Mouse (Mus musculus): Measurements from ENCODE around the gene Ralbp1. TPM values are rescaled to one million over a fixed set of nuclear protein-coding genes. Genes with fewer than 3 reads are reported as not detected.

Gene Ralbp1
- polyA plus RNA-seq, 1 experiment from 2014 or later: 57.8 TPM

DNA sequence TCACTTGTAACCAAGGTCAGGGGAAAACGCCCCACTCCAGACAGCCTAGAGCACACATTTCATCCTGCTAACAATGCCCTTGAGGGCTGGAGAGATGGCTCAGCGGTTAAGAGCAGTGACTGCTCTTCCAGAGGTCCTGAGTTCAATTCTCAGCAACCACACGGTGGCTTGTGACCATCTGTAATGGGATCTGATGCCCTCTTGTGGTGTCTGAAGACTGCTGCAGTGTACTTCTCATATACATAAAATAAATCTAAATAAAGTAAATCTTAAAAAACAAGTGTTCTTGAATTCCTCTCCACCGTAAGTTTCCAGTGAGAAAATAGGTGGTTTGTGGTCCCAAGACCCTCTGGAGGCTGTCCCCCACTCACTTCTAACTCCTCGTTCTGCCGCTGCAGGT lies 33.8 kb downstream of the Ralbp1 start:
- Histone ChIP-seq H3K27me3 (no peaks in the 10 kb centered on the region), H3K36me3 (peaks cover 89% of the 10 kb centered on the region), H3K4me2 (no peak overlapping the region), H3K27ac (no peak overlapping the region), H3K4me3 (replicated peaks) (no peak overlapping the region), H3K9ac (replicated peaks) (no peak overlapping the region), H3K9me3 (0 out of 2 replicates have a peak, but pooled peaks cover 4% of the 10 kb centered on the region), H3K4me1 (replicated peaks) (no peaks in the 10 kb centered on the region)
- WGBS: 86% methylated on average over 6 of the region's 6 CpGs
- no peak for ATAC-seq (ENCODE audit: insufficient number of reproducible peaks, insufficient read depth, low FRiP score, low TSS enrichment, low read depth)

DNA sequence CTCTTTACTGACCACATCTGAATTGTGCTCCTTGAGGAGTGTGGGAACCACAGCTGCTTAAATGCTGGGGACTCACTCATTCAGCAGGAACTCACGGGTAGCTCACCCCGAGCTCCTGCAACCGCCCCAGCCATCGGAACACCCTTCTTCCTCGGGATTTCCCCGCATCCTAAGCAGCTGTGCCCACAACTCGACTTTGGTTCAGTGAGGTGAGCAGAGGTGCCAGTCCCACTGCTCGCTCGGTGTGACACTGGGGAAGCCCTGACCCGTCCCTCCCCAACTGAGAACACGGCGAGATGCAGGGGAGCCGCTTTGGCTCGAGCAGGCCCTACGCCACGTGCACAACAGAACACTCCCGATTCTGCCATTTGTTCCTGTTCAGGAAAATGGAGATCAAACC lies 35.1 kb downstream of the Ralbp1 start:
- no peak overlapping the region for H3K4me2 ChIP-seq
- H3K4me3 ChIP-seq (replicated peaks): no peak overlapping the region
- peaks cover 81% of the 10 kb centered on the region for H3K36me3 ChIP-seq
- H3K27me3 ChIP-seq: no peaks in the 10 kb centered on the region
- no peak overlapping the region for H3K27ac ChIP-seq
- H3K9ac ChIP-seq (replicated peaks): no peak overlapping the region
- no peak for ATAC-seq (ENCODE audit: insufficient number of reproducible peaks, insufficient read depth, low FRiP score, low TSS enrichment, low read depth)
- no peaks in the 10 kb centered on the region for H3K4me1 ChIP-seq (replicated peaks)
- 0 out of 2 replicates have a peak, but pooled peaks cover under 1% of the 10 kb centered on the region for H3K9me3 ChIP-seq
- WGBS: 96% methylated on average over 17 of the region's 17 CpGs

DNA sequence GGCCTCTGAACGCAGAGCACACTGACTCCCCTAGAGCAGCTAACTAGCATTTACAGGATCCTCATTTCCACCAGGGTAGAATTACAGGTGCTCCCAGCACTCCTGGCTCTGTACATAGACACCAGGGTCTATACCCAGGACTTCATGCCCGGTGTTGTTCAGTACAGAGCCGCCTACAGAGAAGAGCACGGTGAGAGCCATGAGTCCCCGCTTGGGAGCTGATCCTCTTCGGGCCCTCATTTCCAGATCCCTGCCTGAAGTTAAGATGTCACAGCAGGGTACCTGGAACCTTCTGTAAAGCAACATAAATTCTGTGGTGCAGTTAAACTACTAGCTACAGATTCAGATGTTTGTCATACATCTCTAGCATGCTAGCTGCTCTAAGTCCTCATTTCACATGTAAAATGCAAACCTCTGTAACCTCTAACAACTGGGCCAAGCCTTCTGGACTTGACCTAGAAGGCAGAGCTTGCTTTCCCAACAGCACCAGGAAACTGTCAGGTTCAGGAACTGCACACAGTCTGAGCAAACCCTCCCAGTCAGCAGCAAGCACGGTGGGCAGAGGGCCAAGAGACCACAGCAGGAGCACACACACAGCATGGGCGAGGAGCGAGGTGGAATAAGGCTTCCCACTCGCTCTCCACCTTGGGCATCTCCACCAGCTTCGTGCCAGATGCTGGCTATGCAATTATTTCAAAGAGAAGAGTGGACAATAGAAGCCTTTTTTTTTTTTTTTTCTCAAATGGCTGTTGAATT lies 37.7 kb downstream of the Ralbp1 start:
- no peaks in the 10 kb centered on the region for H3K4me1 ChIP-seq (replicated peaks)
- H3K27me3 ChIP-seq: no peaks in the 10 kb centered on the region
- H3K9me3 ChIP-seq: no peaks in the 10 kb centered on the region
- H3K27ac ChIP-seq: no peak overlapping the region
- 87% methylated on average over 11 of the region's 11 CpGs for WGBS
- H3K9ac ChIP-seq (replicated peaks): no peak overlapping the region
- ATAC-seq (ENCODE audit: insufficient number of reproducible peaks, insufficient read depth, low FRiP score, low TSS enrichment, low read depth): no peak
- no peak overlapping the region for H3K4me3 ChIP-seq (replicated peaks)
- H3K4me2 ChIP-seq: no peak overlapping the region
- H3K36me3 ChIP-seq: peaks cover 83% of the 10 kb centered on the region

DNA sequence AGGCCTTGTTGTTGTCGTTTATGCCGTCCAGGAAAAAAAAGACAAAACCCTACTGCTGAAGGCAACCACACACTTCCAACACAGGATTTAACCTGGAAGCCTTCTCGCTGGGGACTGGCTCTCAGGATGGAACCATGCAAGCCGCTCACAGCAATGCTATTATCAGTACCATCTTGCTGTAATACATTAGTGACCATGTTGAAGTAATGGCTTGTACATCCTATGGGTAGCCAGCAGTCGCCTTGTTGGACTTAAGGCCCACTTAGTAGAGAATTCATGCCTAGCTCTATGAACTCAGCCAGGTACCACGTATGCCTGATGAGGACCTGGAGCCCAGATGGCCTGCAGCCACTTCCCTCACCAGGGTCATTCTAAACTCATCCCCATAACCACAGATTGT lies 40.2 kb downstream of the Ralbp1 start:
- ATAC-seq (ENCODE audit: insufficient number of reproducible peaks, insufficient read depth, low FRiP score, low TSS enrichment, low read depth): no peak
- no peaks in the 10 kb centered on the region for H3K4me1 ChIP-seq (replicated peaks)
- H3K4me2 ChIP-seq: no peak overlapping the region
- peaks cover 84% of the 10 kb centered on the region for H3K36me3 ChIP-seq
- no peaks in the 10 kb centered on the region for H3K27me3 ChIP-seq
- H3K9ac ChIP-seq (replicated peaks): no peak overlapping the region
- WGBS: 90% methylated on average over 6 of the region's 6 CpGs
- no peaks in the 10 kb centered on the region for H3K9me3 ChIP-seq
- no peak overlapping the region for H3K4me3 ChIP-seq (replicated peaks)
- no peak overlapping the region for H3K27ac ChIP-seq

DNA sequence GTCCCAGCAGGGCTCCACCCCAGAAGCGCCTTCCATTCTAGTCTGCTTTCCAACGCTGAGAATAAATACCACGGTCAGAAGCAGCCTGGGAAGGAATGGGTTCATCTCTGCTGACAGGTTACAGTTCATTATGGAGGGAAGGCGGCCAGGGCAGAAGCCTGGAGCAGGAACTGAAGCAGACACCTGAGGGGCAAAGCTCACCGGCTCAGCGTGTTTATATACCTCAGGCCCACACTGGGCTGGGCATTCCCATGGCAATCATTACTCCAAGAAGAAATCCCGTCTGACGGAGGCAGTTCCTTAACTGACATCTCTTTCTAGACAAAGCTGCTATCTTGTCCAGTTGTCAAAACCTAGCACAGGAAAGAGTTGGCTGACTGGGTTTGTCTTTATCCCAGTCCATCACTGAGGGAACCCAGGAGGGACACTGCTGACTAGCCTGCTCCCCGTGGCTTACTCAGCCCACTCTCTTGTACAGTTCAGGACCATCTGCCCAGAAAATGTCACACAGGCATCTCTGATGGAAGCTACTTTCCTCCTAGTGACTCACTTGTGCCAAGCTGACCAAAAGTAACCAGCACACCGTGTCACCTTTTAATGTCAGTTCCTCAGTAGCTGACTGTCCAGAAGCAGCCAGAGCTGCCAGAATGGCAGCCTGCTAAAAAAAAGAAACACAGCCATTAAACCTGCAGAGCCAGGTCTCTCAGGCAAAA lies 42.8 kb downstream of the Ralbp1 start:
- no peak overlapping the region for H3K4me2 ChIP-seq
- no peak overlapping the region; the same call in 1 of the 2 replicates for H3K27ac ChIP-seq
- no peaks in the 10 kb centered on the region for H3K27me3 ChIP-seq
- no peak for ATAC-seq (ENCODE audit: insufficient number of reproducible peaks, insufficient read depth, low FRiP score, low TSS enrichment, low read depth)
- no peak overlapping the region for H3K4me3 ChIP-seq (replicated peaks)
- H3K9me3 ChIP-seq: no peaks in the 10 kb centered on the region
- H3K4me1 ChIP-seq (replicated peaks): no peaks in the 10 kb centered on the region
- peaks cover 87% of the 10 kb centered on the region for H3K36me3 ChIP-seq
- WGBS: 90% methylated on average over 10 of the region's 10 CpGs
- no peak overlapping the region for H3K9ac ChIP-seq (replicated peaks)

DNA sequence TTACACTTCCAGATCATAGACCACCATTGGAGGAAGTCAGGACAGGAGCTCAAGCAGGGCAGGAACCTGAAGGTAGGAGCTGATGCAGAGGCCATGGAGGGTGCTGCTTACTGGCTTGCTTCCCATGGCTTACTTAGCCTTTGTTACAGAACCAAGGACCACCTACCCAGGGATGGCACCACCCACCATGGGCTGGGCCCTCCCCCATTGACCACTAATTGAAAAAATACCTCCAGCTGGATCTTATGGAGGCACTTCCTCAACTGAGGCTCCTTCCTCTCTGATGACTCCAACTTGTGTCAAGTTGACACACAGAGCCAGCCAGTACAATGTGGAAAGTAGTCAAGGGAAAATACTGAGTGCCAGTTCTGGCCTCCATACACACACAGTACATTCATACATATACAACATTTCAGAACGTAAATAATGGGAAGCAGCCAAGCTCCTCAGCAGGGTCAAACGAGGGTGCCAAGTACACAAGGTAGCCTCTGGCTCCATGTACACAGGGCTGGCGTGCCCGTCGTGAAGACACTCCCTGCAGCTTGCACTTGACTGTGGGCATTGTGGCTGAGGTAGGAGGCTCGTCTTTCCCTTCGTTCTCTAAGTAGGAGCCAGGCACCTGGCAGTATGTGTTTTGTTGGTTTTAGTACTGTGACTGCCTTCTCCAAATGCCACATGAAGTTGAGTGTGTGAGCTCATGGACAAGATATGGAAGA lies 45.9 kb downstream of the Ralbp1 start:
- Histone ChIP-seq H3K9me3 (no peaks in the 10 kb centered on the region), H3K27ac (no peak overlapping the region), H3K36me3 (peaks cover 97% of the 10 kb centered on the region), H3K4me2 (no peak overlapping the region), H3K4me1 (replicated peaks) (no peaks in the 10 kb centered on the region), H3K4me3 (replicated peaks) (no peak overlapping the region), H3K9ac (replicated peaks) (no peak overlapping the region), H3K27me3 (no peaks in the 10 kb centered on the region)
- 88% methylated on average over 7 of the region's 7 CpGs for WGBS
- no peak for ATAC-seq (ENCODE audit: insufficient number of reproducible peaks, insufficient read depth, low FRiP score, low TSS enrichment, low read depth)

DNA sequence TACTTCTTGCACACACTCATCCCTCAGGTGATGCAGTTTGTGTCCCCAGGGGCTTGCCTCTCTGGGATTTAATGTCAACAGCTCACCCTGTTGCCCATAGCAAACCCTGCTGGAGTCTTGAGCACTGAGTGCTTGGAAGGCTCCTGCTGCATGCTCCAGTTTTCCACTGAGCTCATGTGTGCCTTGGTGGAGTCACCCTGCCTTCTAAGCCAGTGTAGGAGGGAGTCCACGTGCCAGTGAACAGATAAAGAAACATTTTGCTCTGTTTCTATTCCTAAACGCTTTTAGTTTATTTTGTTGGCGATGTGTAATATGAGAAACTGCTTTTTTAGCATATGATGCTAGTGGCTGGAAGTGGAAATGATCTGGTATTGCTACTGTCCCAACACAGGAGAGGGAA lies 48.9 kb downstream of the Ralbp1 start:
- no peak overlapping the region for H3K27ac ChIP-seq
- no peaks in the 10 kb centered on the region for H3K9me3 ChIP-seq
- no peak overlapping the region for H3K9ac ChIP-seq (replicated peaks)
- peaks cover 94% of the 10 kb centered on the region for H3K36me3 ChIP-seq
- ATAC-seq (ENCODE audit: insufficient number of reproducible peaks, insufficient read depth, low FRiP score, low TSS enrichment, low read depth): no peak
- H3K27me3 ChIP-seq: no peaks in the 10 kb centered on the region
- H3K4me1 ChIP-seq (replicated peaks): no peaks in the 10 kb centered on the region
- no peak overlapping the region for H3K4me2 ChIP-seq
- 94% methylated on average over 3 of the region's 3 CpGs for WGBS
- no peak overlapping the region for H3K4me3 ChIP-seq (replicated peaks)

DNA sequence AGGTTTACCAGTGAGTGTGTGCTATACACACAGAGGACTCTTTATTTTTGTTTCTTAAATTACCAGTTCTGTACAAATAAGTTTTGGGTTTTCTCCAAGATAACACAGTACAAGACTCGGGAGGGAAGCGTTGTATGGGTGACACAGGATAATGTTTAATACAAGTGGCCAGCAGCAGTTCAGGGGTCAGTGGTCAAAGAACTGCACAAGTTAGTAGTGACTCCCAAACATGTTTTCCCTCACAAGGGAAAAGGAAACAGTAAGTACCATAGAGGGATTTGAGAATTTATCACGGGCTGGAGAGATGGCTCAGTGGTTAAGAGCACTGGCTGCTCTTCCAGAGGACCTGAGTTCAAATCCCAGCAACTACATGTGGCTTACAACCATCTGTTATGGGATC lies 51.7 kb downstream of the Ralbp1 start:
- Histone ChIP-seq H3K4me3 (replicated peaks) (no peak overlapping the region), H3K27me3 (no peaks in the 10 kb centered on the region), H3K4me2 (no peak overlapping the region), H3K27ac (no peak overlapping the region), H3K36me3 (peaks cover 95% of the 10 kb centered on the region), H3K9ac (replicated peaks) (no peak overlapping the region), H3K4me1 (replicated peaks) (no peaks in the 10 kb centered on the region), H3K9me3 (no peaks in the 10 kb centered on the region)
- ATAC-seq (ENCODE audit: insufficient number of reproducible peaks, insufficient read depth, low FRiP score, low TSS enrichment, low read depth): no peak
- 93% methylated on average over 3 of the region's 3 CpGs for WGBS

DNA sequence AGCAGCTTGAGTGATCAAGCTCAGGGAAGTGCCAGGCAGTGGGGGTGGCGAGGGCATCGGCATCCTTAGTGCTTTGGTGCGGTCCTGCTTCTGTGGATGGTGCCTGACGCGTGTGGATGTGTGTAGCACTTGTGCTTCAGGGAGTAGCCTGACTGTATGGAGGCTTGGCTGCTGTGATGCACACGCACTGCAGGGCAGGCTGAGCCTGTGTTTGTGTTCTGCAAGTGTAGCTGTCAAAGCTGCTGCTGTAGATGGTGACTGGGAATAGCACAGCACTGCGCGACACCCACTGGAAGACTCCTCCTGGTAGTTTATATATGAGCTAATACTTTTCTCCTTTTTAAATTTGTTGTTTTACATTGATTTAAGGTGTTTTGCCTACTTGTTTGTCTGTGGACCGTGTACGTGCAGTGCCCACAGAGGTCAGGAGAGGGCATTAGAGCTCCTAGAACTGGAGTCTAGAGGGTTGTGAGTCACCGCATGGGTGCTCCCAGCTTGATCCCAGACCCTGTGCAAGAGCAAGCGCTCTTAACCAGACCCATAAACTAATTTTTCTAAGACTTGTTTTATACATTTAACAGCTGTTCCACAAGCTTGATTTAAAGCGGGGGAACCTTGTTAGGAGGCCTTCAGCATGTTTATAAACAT lies 55.3 kb downstream of the Ralbp1 start:
- ATAC-seq (ENCODE audit: insufficient number of reproducible peaks, insufficient read depth, low FRiP score, low TSS enrichment, low read depth): no peak
- 93% methylated on average over 13 of the region's 13 CpGs for WGBS
- H3K36me3 ChIP-seq: peaks cover 85% of the 10 kb centered on the region

DNA sequence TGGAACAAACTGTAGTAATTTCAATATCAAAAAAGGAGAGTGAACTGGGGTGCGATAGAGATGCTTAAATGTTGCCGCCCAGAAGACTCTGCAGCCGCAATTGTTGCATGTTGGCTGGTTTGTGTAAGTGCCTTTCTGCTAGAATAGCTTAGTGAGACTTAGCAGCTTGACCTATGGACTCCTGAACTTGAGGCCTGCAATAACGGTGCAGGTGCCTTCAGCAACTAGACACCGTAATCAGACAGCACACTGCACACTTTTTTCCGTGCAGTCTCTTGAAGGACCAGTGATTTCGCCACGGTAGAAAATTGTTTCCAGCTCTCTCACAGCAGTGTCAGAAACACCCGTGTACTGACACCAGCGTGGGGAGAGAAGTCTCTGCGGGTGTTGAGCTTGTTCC lies 56.6 kb downstream of the Ralbp1 start:
- H3K9ac ChIP-seq (replicated peaks): no peak overlapping the region
- no peaks in the 10 kb centered on the region for H3K27me3 ChIP-seq
- no peak overlapping the region for H3K4me3 ChIP-seq (replicated peaks)
- 90% methylated on average over 11 of the region's 11 CpGs for WGBS
- H3K4me2 ChIP-seq: no peak overlapping the region
- H3K4me1 ChIP-seq (replicated peaks): no peaks in the 10 kb centered on the region
- H3K27ac ChIP-seq: no peak overlapping the region
- ATAC-seq (ENCODE audit: insufficient number of reproducible peaks, insufficient read depth, low FRiP score, low TSS enrichment, low read depth): no peak
- H3K36me3 ChIP-seq: peaks cover 88% of the 10 kb centered on the region
- H3K9me3 ChIP-seq: no peaks in the 10 kb centered on the region

More for the DNA sequence above, 55.3 kb downstream of the Ralbp1 start:
- no peak overlapping the region for H3K4me2 ChIP-seq
- H3K27me3 ChIP-seq: no peaks in the 10 kb centered on the region
- no peaks in the 10 kb centered on the region for H3K4me1 ChIP-seq (replicated peaks)
- H3K9me3 ChIP-seq: no peaks in the 10 kb centered on the region
- H3K27ac ChIP-seq: no peak overlapping the region
- H3K4me3 ChIP-seq (replicated peaks): no peak overlapping the region
- H3K9ac ChIP-seq (replicated peaks): no peak overlapping the region

DNA sequence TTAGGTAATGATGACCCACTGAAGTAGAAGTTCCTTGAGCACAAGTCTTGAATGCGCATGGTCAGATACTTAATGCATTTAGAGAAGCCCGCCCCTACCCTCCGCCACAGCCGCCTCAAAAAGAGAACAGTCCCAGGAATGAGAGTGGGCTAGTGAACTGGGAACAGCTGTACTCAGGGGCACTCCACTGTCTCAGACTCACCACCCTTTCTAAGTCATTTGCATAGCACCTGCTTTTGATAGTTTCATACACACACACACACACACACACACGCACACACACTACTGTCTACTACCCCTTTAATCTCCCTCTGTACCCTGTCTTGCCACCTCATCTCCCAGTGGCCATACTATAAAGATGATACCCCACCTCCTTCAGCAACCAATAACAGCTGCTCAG lies 57.7 kb downstream of the Ralbp1 start:
- H3K27ac ChIP-seq: no peak overlapping the region
- no peak overlapping the region for H3K4me2 ChIP-seq
- H3K36me3 ChIP-seq: peaks cover 83% of the 10 kb centered on the region
- no peaks in the 10 kb centered on the region for H3K4me1 ChIP-seq (replicated peaks)
- no peak overlapping the region for H3K4me3 ChIP-seq (replicated peaks)
- H3K9ac ChIP-seq (replicated peaks): no peak overlapping the region
- WGBS: 92% methylated on average over 5 of the region's 5 CpGs
- ATAC-seq (ENCODE audit: insufficient number of reproducible peaks, insufficient read depth, low FRiP score, low TSS enrichment, low read depth): no peak
- no peaks in the 10 kb centered on the region for H3K27me3 ChIP-seq
- H3K9me3 ChIP-seq: no peaks in the 10 kb centered on the region

Measured in limb, embryonic 12.5 days (tissue).